Mouse (Mus musculus) myocyte (in vitro differentiated cells): ENCODE data around the gene Ssc5d. TPM values are rescaled to one million over a fixed set of nuclear protein-coding genes. Genes with fewer than 3 reads are reported as not detected.

Source experiments
- H3K27me3 ChIP-seq: one replicate; pipeline ENCODE4 v1.6.1; 2011; ENCODE audit not compliant: control insufficient read depth, insufficient read depth, insufficient read length
- H3K36me3 ChIP-seq: one replicate; pipeline ENCODE4 v1.6.1; 2011; ENCODE audit not compliant: control insufficient read depth, insufficient read depth
- H3K4me2 ChIP-seq: one replicate; pipeline ENCODE4 v1.6.1; 2011; ENCODE audit warnings: low read depth, control low read depth
- H3K4me3 ChIP-seq: one replicate; pipeline ENCODE4 v1.5.1; 2011; ENCODE audit warnings: mild to moderate bottlenecking, control low read depth, moderate library complexity
- H3K79me2 ChIP-seq: one replicate; pipeline ENCODE4 v1.6.1; 2011; ENCODE audit not compliant: control insufficient read depth, insufficient read depth
- H3ac ChIP-seq: one replicate; pipeline ENCODE4 v1.6.1; 2011; ENCODE audit not compliant: control insufficient read depth, insufficient read length
- CEBPB ChIP-seq: IDR thresholded peaks from 2 replicates; pipeline ENCODE4 v1.6.1; 2011; ENCODE audit warnings: mild to moderate bottlenecking, moderate library complexity; ENCODE audit not compliant: poor library complexity, insufficient read depth, severe bottlenecking
- E2F4 ChIP-seq: IDR thresholded peaks from one replicate; pipeline ENCODE4 v1.6.1; 2011; ENCODE audit warnings: mild to moderate bottlenecking, control low read depth, moderate library complexity; ENCODE audit not compliant: insufficient read depth
- MAX ChIP-seq: IDR thresholded peaks from one replicate; pipeline ENCODE4 v1.6.1; 2011; ENCODE audit warnings: low read depth, mild to moderate bottlenecking, control low read depth
- MYOD1 ChIP-seq, 3 experiments: IDR thresholded peaks; one replicate each; pipeline ENCODE4 v1.6.1; 2011; ENCODE audit warnings: control low read depth in 2 of 3, low read depth in 2 of 3, mild to moderate bottlenecking in 2 of 3, moderate library complexity in 1 of 3; ENCODE audit not compliant: insufficient read length in 2 of 3, control insufficient read depth in 1 of 3
- MYOG ChIP-seq, 3 experiments: IDR thresholded peaks; one replicate each; pipeline ENCODE4 v1.6.1; 2011; ENCODE audit warnings: control low read depth in 2 of 3, low read depth in 2 of 3, mild to moderate bottlenecking in 2 of 3; ENCODE audit not compliant: insufficient read length in 2 of 3, control insufficient read depth in 1 of 3, insufficient read depth in 1 of 3
- POLR2A ChIP-seq: IDR thresholded peaks from one replicate; pipeline ENCODE4 v1.6.1; 2011; ENCODE audit warnings: low read depth, mild to moderate bottlenecking, control low read depth, moderate library complexity; ENCODE audit not compliant: insufficient read length
- POLR2AphosphoS2 ChIP-seq: IDR thresholded peaks from one replicate; pipeline ENCODE4 v1.6.1; 2011; ENCODE audit warnings: low read depth, control low read depth; ENCODE audit not compliant: insufficient read length
- REST ChIP-seq: IDR thresholded peaks from one replicate; pipeline ENCODE4 v1.6.1; 2011; ENCODE audit warnings: mild to moderate bottlenecking, control low read depth, moderate library complexity; ENCODE audit not compliant: insufficient read depth, insufficient read length
- SRF ChIP-seq: IDR thresholded peaks from one replicate; pipeline ENCODE4 v1.6.1; 2011; ENCODE audit warnings: low read depth; ENCODE audit not compliant: control insufficient read depth, insufficient read length
- TCF12 ChIP-seq: IDR thresholded peaks from one replicate; pipeline ENCODE4 v1.6.1; 2011; ENCODE audit warnings: mild to moderate bottlenecking, control low read depth; ENCODE audit not compliant: poor library complexity, insufficient read depth, severe bottlenecking
- TCF3 ChIP-seq: IDR thresholded peaks from one replicate; pipeline ENCODE4 v1.6.1; 2011; ENCODE audit warnings: low read depth, control low read depth; ENCODE audit not compliant: insufficient read length
- USF1 ChIP-seq: IDR thresholded peaks from one replicate; pipeline ENCODE4 v1.6.1; 2011; ENCODE audit warnings: low read depth, mild to moderate bottlenecking, control low read depth, moderate library complexity
- polyA plus RNA-seq: library from polyadenylated mRNA; unstranded; fragments of >200 nt; fragmentation: generic; extraction: Trizol; gene quantifications from one replicate; pipeline ENCODE4 v1.2.1, GENCODE M21; 2012; ENCODE audit warnings: missing spikeins

Ssc5d gene
- polyA plus RNA-seq, 1 experiment: 13.6 TPM

GRCm38 (mm10) chr7:4919971-4920370 is 5.6 kb upstream of the Ssc5d start:
- H3K27me3 ChIP-seq: no peaks in the 10 kb centered on the region

GRCm38 (mm10) chr7:4920496-4920895 is 5.1 kb upstream of the Ssc5d start:
- Histone ChIP-seq H3ac (no peak overlapping the region), H3K27me3 (no peaks in the 10 kb centered on the region), H3K4me3 (no peak overlapping the region), H3K4me2 (no peak overlapping the region), H3K79me2 (peaks cover 18% of the 10 kb centered on the region), H3K36me3 (no peaks in the 10 kb centered on the region)
- TF ChIP-seq USF1: no peak
- no peak for TF ChIP-seq POLR2A
- TF ChIP-seq SRF: no peak
- no peak for TF ChIP-seq POLR2AphosphoS2
- TF ChIP-seq MYOG (IDR thresholded peaks at IDR 0.05; ENCODE audit: control insufficient read depth in 1 of 3, insufficient read depth in 1 of 3, insufficient read length in 2 of 3, low read depth in 2 of 3): no peak
- TF ChIP-seq TCF3: no peak
- TF ChIP-seq E2F4: no peak
- TF ChIP-seq MAX: no peak
- no peak for TF ChIP-seq TCF12
- no peak for TF ChIP-seq CEBPB

More at GRCm38 (mm10) chr7:4919971-4920370, 5.6 kb upstream of the Ssc5d start:
- TF ChIP-seq TCF12 (no peak), REST (no peak), TCF3 (no peak)
- no peak overlapping the region for H3K4me3 ChIP-seq
- no peaks in the 10 kb centered on the region for H3K36me3 ChIP-seq
- peaks cover 19% of the 10 kb centered on the region for H3K79me2 ChIP-seq
- H3K4me2 ChIP-seq: no peak overlapping the region
- H3ac ChIP-seq: no peak overlapping the region

- no peaks in the 10 kb centered on the region for H3K36me3 ChIP-seq
- H3K27me3 ChIP-seq: no peaks in the 10 kb centered on the region
- H3ac ChIP-seq: no peak overlapping the region
- peaks cover 11% of the 10 kb centered on the region for H3K79me2 ChIP-seq
- no peak overlapping the region for H3K4me3 ChIP-seq
- TF ChIP-seq MYOD1 (IDR thresholded peaks at IDR 0.05; ENCODE audit: control insufficient read depth in 1 of 3, insufficient read length in 2 of 3, low read depth in 2 of 3): no peak
- peak; percentile 42 for TF ChIP-seq POLR2AphosphoS2
- no peak for TF ChIP-seq CEBPB
- TF ChIP-seq TCF3: no peak
- TF ChIP-seq TCF12: no peak
- no peak for TF ChIP-seq E2F4
- no peak for TF ChIP-seq REST
- TF ChIP-seq POLR2A: no peak
- no peak overlapping the region for H3K4me2 ChIP-seq
Measured at GRCm38 (mm10) chr7:4920976-4921823, 4.4 kb upstream of the Ssc5d start.

- Histone ChIP-seq H3ac (no peak within 1 kb of the TSS), H3K4me3 (no peak within 1 kb of the TSS), H3K4me2 (no peak within 1 kb of the TSS), H3K36me3 (no peaks in the 10 kb centered on the region), H3K79me2 (peaks cover 3% of the 10 kb centered on the region), H3K27me3 (no peaks in the 10 kb centered on the region)
- TF ChIP-seq TCF3: no peak
- no peak for TF ChIP-seq TCF12
- no peak for TF ChIP-seq MAX
- no peak for TF ChIP-seq CEBPB
- no peak for TF ChIP-seq USF1
- TF ChIP-seq SRF: no peak
- no peak for TF ChIP-seq POLR2AphosphoS2
- TF ChIP-seq MYOD1 (IDR thresholded peaks at IDR 0.05; ENCODE audit: control insufficient read depth in 1 of 3, insufficient read length in 2 of 3, low read depth in 2 of 3): no peak
- TF ChIP-seq POLR2A: no peak
- no peak for TF ChIP-seq REST
- TF ChIP-seq MYOG (IDR thresholded peaks at IDR 0.05; ENCODE audit: control insufficient read depth in 1 of 3, insufficient read depth in 1 of 3, insufficient read length in 2 of 3, low read depth in 2 of 3): no peak
- TF ChIP-seq E2F4: no peak
Measured at GRCm38 (mm10) chr7:4921824-4922482, 3.6 kb upstream of the Ssc5d start, which contains the start of gene Nat14. Gene Nat14 (plus strand): TSS chr7:4922028.

- H3K36me3 ChIP-seq: no peaks in the 10 kb centered on the region
- peak; percentile 62 for TF ChIP-seq POLR2AphosphoS2
- TF ChIP-seq E2F4: no peak
- H3K79me2 ChIP-seq: no peaks in the 10 kb centered on the region
- H3K4me2 ChIP-seq: no peak overlapping the region
- no peaks in the 10 kb centered on the region for H3K27me3 ChIP-seq
- no peak overlapping the region for H3ac ChIP-seq
- H3K4me3 ChIP-seq: no peak overlapping the region
Measured at GRCm38 (mm10) chr7:4922508-4922907, 3.1 kb upstream of the Ssc5d start.
